Mouse (Mus musculus) liver, embryonic 14.5 days (tissue): ENCODE results near the gene Ppp1ca.

Experiments used
- CTCF ChIP-seq: IDR thresholded peaks from 2 replicates; pipeline ENCODE4 v1.5.1; 2016; ENCODE audit warnings: antibody characterized with exemption, low read depth, control low read depth
- EP300 ChIP-seq: IDR thresholded peaks from 2 replicates; pipeline ENCODE4 v1.6.1; 2016; ENCODE audit warnings: antibody characterized with exemption, low read depth

- no peak for TF ChIP-seq CTCF
- no peak for TF ChIP-seq EP300
Observed at GRCm38 (mm10) chr19:4220416-4220815, 28.6 kb downstream of the Ppp1ca start.
